Mouse (Mus musculus) midbrain, embryonic 14.5 days (tissue): ENCODE data around the gene Gpr162. TPM values are rescaled to one million over a fixed set of nuclear protein-coding genes. Genes with fewer than 3 reads are reported as not detected.

ENCODE experiments used
- ATAC-seq: fragments of 200-750 bp; cut with Nextera tagmentation; 2 replicates; pipeline ENCODE4 v1.8.0; 2017; ENCODE audit warnings: moderate number of reproducible peaks, moderate library complexity; ENCODE audit not compliant: low FRiP score, low TSS enrichment
- DNase-seq: peaks from one replicate; pipeline ENCODE4 v3.0.0-alpha.2; 2015
- H3K27ac ChIP-seq: fragments of 300-500 bp; sonication (generic); replicated peaks from 2 replicates; pipeline ENCODE4 v1.5.1; 2014; ENCODE audit warnings: mild to moderate bottlenecking, low read depth, low read length, moderate library complexity
- H3K27me3 ChIP-seq: fragments of 300-500 bp; sonication (generic); 2 replicates; pipeline ENCODE4 v1.6.1; 2014; ENCODE audit warnings: low read length, control low read depth, mixed read lengths; ENCODE audit not compliant: control insufficient read depth, insufficient read depth
- H3K36me3 ChIP-seq: fragments of 300-500 bp; sonication (generic); 2 replicates; pipeline ENCODE4 v1.6.1; 2014; ENCODE audit warnings: low read length, control low read depth; ENCODE audit not compliant: control insufficient read depth, insufficient read depth
- H3K4me1 ChIP-seq: fragments of 300-500 bp; sonication (generic); 2 replicates; pipeline ENCODE4 v1.6.1; 2014; ENCODE audit warnings: mild to moderate bottlenecking, antibody characterized with exemption, low read length, control low read depth; ENCODE audit not compliant: control insufficient read depth, insufficient read depth
- H3K4me2 ChIP-seq: fragments of 300-500 bp; sonication (generic); 2 replicates; pipeline ENCODE4 v1.6.1; 2014; ENCODE audit warnings: mild to moderate bottlenecking, low read length, moderate library complexity
- H3K4me3 ChIP-seq: fragments of 300-500 bp; sonication (generic); replicated peaks from 2 replicates; pipeline ENCODE4 v1.5.1; 2014; ENCODE audit warnings: low read depth, low read length
- H3K9ac ChIP-seq: fragments of 300-500 bp; sonication (generic); replicated peaks from 2 replicates; pipeline ENCODE4 v1.6.1; 2014; ENCODE audit warnings: mild to moderate bottlenecking, low read length, moderate library complexity
- H3K9me3 ChIP-seq: fragments of 300-500 bp; sonication (generic); 2 replicates; pipeline ENCODE4 v1.6.1; 2016; ENCODE audit warnings: low read length, control low read depth, mixed read lengths; ENCODE audit not compliant: control insufficient read depth
- WGBS: fragments of 180-500 bp; shearing (Covaris S2); extraction: QIAGEN DNeasy Blood & Tissue Kit; methylation state at CpG from one replicate; pipeline ENCODE4 v1.1.7; 2014; 5-methylcytosine and 5-hydroxymethylcytosine counted together
- polyA plus RNA-seq: library from polyadenylated mRNA; unstranded; fragments of >200 nt; fragmentation: Nextera tagmentation; extraction: Ambion mirVana; gene quantifications from 2 replicates; pipeline ENCODE4 v1.2.1, GENCODE M21; 2014

The Gpr162 gene
- polyA plus RNA-seq, 1 experiment from 2014 or later, result 14.7 TPM

DNA sequence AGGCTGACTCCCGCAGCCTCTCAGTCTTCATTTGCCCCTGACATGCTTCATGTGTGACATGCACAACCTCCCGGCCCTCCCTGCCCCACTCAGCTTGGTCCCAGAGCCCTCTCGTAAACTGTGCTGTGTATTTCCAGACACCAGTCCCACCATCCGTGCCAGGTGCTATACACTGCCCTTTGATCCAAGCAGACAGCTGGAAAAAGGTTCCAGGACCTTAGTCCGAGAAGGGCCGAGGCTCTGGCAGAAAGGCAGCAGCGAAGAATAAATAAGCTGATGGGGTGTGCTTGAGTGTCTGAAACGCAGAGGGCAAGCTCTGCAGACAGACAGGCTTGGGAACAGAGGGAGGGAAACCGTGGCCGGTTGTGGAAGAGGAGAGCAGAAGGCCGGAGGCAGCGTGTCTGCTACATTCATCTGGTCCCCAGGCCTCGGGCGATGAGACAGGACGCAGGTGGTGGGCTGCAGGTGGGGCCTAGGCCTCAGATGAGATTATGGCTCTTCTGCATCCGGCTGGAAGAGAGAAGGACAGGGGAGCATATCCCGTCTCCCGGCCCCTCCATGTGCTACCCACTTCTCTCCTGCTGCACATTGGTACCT is 2.1 kb upstream of the Gpr162 start:
- peak overlapping the region; percentile 32; the same call in 1 of the 2 replicates for H3K27ac ChIP-seq
- 55% methylated on average over 18 of the region's 18 CpGs for WGBS
- no peak overlapping the region for H3K4me3 ChIP-seq

DNA sequence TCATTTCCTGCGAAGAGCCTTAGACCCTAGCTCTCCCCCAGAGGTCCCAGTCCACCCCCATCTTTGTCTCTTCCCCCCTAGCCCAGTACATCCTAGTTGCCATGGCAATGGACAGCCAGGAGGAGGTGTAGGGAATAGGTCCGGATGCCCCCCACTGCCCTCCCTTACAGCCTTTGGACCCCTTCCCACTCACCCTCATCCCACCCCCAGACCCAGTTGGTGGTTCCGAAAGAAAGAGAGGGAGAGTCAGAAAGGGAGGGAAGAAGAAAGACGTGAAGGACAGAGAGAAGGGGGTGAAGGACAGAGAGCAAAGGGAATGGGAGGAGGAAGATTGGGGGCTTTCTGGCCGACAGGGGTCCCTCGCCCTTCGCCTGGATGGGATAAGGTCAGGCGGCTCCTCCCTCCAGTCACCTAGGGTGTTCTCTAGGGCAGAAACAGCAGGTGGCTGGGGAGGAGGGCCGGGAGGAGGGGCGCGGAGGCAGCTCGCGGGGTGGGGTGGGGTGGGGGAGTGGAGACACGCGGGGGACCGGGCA is 592 bp downstream of the Gpr162 start:
- 0% methylated on average over 15 of the region's 16 CpGs for WGBS
- Histone ChIP-seq H3K4me1 (peaks cover 50% of the 10 kb centered on the region), H3K4me2 (peak overlapping the region; percentile 70), H3K36me3 (peaks cover 20% of the 10 kb centered on the region), H3K9me3 (no peaks in the 10 kb centered on the region), H3K27me3 (no peaks in the 10 kb centered on the region), H3K27ac (peak overlapping the region; percentile 96), H3K9ac (peak overlapping the region; percentile 91), H3K4me3 (peak overlapping the region; percentile 70)
- ATAC-seq, result peak; percentile 19
- DNase-seq, result peak; percentile 68

More for the DNA sequence above, 2.1 kb upstream of the Gpr162 start:
- Histone ChIP-seq H3K4me1 (peaks cover 36% of the 10 kb centered on the region), H3K4me2 (no peak overlapping the region), H3K27me3 (no peaks in the 10 kb centered on the region), H3K9ac (peak overlapping the region; percentile 40; the same call in 1 of the 2 replicates), H3K9me3 (no peaks in the 10 kb centered on the region), H3K36me3 (peaks cover 5% of the 10 kb centered on the region)
- DNase-seq, result no peak
- no peak for ATAC-seq

DNA sequence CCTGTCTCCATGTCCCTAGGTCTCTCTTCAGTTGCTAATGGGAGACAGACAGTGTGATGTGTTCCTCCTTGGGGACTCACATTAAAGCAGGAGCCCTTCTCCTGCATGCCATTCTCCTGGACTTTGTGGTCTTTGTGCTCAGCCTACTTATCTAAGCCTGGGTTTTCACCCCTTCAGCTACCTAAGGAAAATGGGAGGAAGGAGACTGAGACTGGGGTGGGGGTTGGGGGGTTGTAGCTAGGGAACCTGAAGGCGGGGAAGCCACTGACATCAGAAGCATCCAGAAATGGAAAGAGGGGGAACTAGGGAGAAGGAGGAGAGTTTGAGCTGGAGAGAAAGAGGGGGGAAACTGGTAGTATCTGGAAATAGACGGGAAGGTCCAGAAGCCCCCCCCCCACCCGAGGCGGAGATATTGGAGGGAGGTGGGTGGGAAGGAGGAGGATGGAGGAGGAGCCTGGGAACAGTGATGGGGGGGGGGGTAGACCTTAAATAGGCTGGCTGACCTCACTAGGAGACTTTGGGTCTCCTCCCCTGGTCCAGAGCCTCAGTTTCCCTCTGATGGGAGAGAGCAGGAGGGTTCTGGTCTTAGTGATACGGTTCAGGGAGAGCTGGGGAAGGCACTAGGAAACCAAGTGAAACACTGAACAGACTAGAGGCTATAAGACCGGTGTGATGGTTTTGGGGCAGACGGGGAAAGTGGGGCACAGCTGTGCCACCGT is 1.2 kb downstream of the Gpr162 start:
- 8% methylated on average over 8 of the region's 8 CpGs for WGBS

DNA sequence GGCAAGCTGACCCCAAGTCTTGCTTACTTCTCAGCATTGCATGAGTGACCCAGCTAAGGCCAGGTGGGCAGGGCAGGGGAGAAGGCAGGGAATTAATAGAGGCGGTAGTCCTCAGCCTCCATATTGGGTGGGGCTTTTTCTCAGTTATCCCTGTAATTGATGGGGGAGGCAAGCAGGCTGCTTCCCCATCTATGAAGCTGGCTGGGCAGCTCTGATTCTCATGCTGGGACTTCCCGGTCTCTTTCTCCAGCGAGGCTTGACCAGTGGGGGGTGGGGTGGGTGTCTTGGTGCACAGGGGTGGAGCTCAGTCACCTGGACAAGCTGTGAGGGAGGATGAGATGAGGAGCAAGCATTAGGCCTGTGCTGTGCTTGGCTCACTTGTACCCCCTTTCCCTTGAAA is 2.0 kb downstream of the Gpr162 start:
- Histone ChIP-seq H3K4me2 (peak overlapping the region; percentile 70), H3K36me3 (peaks cover 20% of the 10 kb centered on the region), H3K4me1 (peaks cover 50% of the 10 kb centered on the region), H3K27ac (peak overlapping the region; percentile 96; the same call in 1 of the 2 replicates), H3K27me3 (no peaks in the 10 kb centered on the region), H3K9me3 (no peaks in the 10 kb centered on the region), H3K9ac (peak overlapping the region; percentile 91), H3K4me3 (peak overlapping the region; percentile 70)
- WGBS, result 35% methylated on average over 3 of the region's 3 CpGs
- ATAC-seq (no peak), DNase-seq (no peak)

More for the DNA sequence above, 1.2 kb downstream of the Gpr162 start:
- no peaks in the 10 kb centered on the region for H3K27me3 ChIP-seq
- H3K4me3 ChIP-seq, result peak overlapping the region; percentile 70
- H3K9me3 ChIP-seq, result no peaks in the 10 kb centered on the region
- H3K4me2 ChIP-seq, result peak overlapping the region; percentile 70
- H3K36me3 ChIP-seq, result peaks cover 20% of the 10 kb centered on the region
- peaks cover 50% of the 10 kb centered on the region for H3K4me1 ChIP-seq
- ATAC-seq, result no peak
- peak overlapping the region; percentile 96 for H3K27ac ChIP-seq
- peak overlapping the region; percentile 91 for H3K9ac ChIP-seq
- DNase-seq, result peak; percentile 28

DNA sequence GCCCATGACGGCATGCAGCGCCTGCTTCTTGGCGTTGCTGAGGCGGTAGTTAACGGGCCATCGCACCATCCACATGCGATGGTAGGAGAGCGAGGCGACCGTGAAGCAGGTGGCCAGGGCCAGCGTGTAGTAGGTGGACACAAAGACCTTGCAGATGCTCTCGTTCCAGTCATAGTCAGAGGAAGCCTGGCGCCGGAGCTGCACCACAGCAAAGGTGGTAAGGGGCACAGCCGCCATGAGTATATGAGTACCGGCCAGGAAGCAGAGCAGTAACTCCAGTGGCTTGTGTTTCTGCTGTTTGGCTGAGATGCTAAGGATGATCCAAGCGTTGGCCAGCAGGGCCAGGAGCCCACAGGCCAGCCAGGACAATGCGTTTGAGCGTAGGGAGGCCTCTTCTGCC is 2.5 kb downstream of the Gpr162 start:
- 77% methylated on average over 19 of the region's 19 CpGs for WGBS
- Histone ChIP-seq H3K27me3 (no peaks in the 10 kb centered on the region), H3K9ac (peak overlapping the region; percentile 91; the same call in 1 of the 2 replicates)

DNA sequence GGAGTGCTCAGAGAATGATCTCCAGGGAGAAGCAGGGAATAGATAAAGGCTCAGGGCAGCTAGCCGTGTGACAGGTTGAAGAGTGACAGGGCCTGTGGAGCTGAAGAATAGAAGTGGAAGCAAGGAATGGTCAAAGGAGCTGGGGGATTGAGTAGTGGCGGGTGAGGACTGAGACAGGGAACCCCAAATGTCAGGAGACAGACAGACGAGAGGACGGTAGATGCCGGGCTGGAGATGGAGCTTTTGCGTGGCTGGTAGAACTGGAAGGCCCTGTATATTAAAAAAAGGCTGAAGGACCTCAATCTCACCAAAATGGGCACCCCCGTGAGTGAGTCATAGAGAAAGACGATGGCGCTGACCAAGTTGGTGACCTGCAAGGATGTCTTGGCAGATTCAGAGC is 3.3 kb downstream of the Gpr162 start:
- Histone ChIP-seq H3K4me2 (peak overlapping the region; percentile 70), H3K9ac (peak overlapping the region; percentile 91), H3K4me1 (peaks cover 59% of the 10 kb centered on the region), H3K9me3 (no peaks in the 10 kb centered on the region), H3K36me3 (peaks cover 20% of the 10 kb centered on the region), H3K4me3 (peak overlapping the region; percentile 14; the same call in 1 of the 2 replicates), H3K27me3 (no peaks in the 10 kb centered on the region), H3K27ac (peak overlapping the region; percentile 96)
- DNase-seq (no peak), ATAC-seq (no peak)
- 68% methylated on average over 9 of the region's 9 CpGs for WGBS

More for the DNA sequence above, 2.5 kb downstream of the Gpr162 start:
- DNase-seq, result no peak
- peak overlapping the region; percentile 96; the same call in 1 of the 2 replicates for H3K27ac ChIP-seq
- H3K4me1 ChIP-seq, result peaks cover 53% of the 10 kb centered on the region
- H3K4me2 ChIP-seq, result peak overlapping the region; percentile 70
- H3K4me3 ChIP-seq, result peak overlapping the region; percentile 70; the same call in 1 of the 2 replicates
- H3K9me3 ChIP-seq, result no peaks in the 10 kb centered on the region
- H3K36me3 ChIP-seq, result peaks cover 20% of the 10 kb centered on the region
- no peak for ATAC-seq

DNA sequence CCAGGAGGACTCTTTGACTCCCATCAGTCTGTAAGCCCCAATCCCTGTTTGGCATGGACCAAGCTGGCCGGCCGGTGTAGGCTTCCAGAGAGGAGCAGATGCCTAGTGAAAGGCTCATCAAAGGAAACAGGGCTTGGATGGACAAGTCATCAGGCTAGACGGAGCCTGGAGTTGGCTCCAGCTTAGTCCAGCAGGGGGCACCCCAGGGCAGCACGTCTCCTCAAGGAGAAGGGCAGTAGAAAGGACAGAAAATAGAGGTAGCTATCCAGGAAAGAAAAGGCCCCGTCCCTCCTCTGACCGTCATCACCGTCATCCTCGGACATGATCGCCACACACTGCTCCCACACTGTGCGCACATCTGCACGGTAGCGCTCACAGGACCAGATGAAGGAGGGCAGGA is 4.1 kb downstream of the Gpr162 start:
- no peak for ATAC-seq
- Histone ChIP-seq H3K4me2 (peak overlapping the region; percentile 70), H3K27ac (peak overlapping the region; percentile 96), H3K27me3 (no peaks in the 10 kb centered on the region), H3K4me3 (peak overlapping the region; percentile 14), H3K9ac (peak overlapping the region; percentile 47), H3K4me1 (peaks cover 53% of the 10 kb centered on the region), H3K9me3 (no peaks in the 10 kb centered on the region), H3K36me3 (peaks cover 20% of the 10 kb centered on the region)
- WGBS, result 5% methylated on average over 12 of the region's 12 CpGs
- peak; percentile 92 for DNase-seq

DNA sequence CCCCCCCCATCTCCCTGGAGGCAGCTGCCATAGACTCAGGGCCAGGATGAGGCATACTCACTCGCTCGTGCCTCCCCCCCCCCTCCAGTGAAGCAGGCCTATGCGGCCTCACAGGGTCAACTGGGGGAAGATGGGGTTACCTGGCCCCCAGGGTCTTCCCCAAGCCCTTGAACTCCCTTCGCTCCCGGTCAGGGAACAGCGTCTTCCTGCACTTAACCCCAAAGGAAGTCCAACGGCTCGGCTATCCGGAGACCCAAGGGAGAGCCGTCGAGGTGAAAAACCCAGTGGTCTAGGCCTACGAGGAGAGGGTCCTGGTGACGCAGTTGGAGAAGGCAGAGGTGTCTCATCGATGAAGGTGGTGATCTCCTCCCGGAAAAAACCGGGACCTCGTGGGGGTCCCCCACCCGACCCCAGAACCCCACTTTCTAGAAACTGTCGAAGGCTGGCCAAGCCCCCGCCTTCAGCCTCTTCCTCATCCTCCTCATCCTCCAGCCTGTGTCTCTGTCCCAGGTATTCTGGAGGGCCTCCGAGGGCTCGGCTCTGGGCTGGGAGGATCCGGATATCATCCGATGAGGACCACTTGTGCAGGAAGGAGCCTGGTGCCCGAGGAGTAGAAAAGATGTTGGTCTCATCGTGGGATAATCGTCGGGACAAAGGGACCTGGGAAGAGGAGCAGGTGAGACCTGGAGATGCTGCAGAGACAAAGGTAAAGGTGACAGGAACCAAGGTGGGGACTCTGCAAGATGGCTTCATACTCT is 5.0 kb downstream of the Gpr162 start:
- Histone ChIP-seq H3K36me3 (peaks cover 23% of the 10 kb centered on the region), H3K4me2 (peak overlapping the region; percentile 82), H3K9me3 (no peaks in the 10 kb centered on the region), H3K27ac (0 out of 2 replicates have a peak overlapping the region, but pooled peaks have one; percentile 98), H3K27me3 (no peaks in the 10 kb centered on the region), H3K9ac (no peak overlapping the region), H3K4me1 (peaks cover 46% of the 10 kb centered on the region), H3K4me3 (no peak overlapping the region)
- DNase-seq (no peak), ATAC-seq (no peak)
- whole genome bisulfite sequencing, result 80% methylated on average over 27 of the region's 28 CpGs
